Mouse (Mus musculus) heart, postnatal 4 days (tissue): ENCODE measurements around the gene Tgfbr3l. TPM values are rescaled to one million over a fixed set of nuclear protein-coding genes. Genes with fewer than 3 reads are reported as not detected.
"Not testable (repeated sequence)": the region's sequence is repeated elsewhere in the genome, so short reads cannot be mapped to it uniquely, and the experiment has no call there.

Experiments
- DNase-seq: peaks from one replicate; pipeline ENCODE4 v3.0.0; 2021
- total RNA-seq, 2 experiments: library from RNA; stranded (reverse); gene quantifications; 2 replicates each; pipeline ENCODE4 v1.2.3; 2021

Gene Tgfbr3l
- total RNA-seq, 2 experiments from 2014 or later = 4.0 to 5.5 TPM

- DNase-seq = no peak
Measured at GRCm38 (mm10) chr8:4237814-4238433, 10.1 kb upstream of the Tgfbr3l start.

- DNase-seq = peak; percentile 100
Measured at GRCm38 (mm10) chr8:4238434-4239192, 9.4 kb upstream of the Tgfbr3l start, which contains the start of the genes Map2k7 and Gm49320. Gene Map2k7 (plus strand): TSS chr8:4238740. Gene Gm49320 (plus strand): TSS chr8:4238865.

- no peak for DNase-seq
Measured at GRCm38 (mm10) chr8:4239193-4239890, 8.7 kb upstream of the Tgfbr3l start.

- DNase-seq = no peak
Measured at GRCm38 (mm10) chr8:4245061-4245460, 3.0 kb upstream of the Tgfbr3l start.

DNA sequence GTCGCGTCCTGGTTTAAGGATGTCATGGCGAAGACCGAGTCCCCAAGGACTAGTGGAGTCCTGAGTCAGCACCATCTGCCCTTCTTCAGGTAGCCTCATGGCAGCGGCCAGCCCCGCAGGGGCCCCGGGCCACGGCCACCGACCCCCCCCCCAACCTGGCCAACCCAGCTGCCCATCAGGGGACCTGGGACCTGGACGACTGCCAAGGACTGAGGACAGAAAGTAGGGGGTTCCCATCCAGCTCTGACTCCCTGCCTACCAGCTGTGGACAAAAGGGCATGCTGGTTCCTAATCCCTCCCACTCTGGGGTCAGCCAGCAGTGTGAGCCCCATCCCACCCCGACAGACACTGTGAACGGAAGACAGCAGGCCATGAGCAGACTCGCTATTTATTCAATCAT lies 2.3 kb upstream of the Tgfbr3l start:
- DNase-seq = no peak

- DNase-seq = no peak
Measured at GRCm38 (mm10) chr8:4247241-4247640, 773 bp upstream of the Tgfbr3l start.

DNA sequence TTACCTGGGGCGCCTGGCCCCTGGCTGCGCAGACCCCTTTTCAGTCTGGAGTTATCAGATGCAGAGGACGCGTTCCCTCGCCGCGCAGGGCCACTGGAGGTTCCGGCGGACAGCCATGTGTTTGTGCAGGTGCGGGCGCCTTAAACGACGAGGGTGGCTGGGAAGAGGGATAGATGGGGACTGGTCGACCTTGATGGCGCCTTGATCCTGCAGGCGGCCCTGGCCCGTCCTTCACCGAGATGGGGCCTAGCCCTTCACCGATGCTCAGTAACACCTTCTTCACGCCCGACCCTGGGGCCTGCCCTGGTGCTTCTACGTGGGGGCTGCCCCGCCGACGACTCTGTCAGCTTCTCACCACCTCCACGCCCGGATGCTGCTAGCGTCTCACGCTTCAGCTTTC lies 1.2 kb downstream of the Tgfbr3l start:
- DNase-seq = peak; percentile 69

GRCm38 (mm10) chr8:4250306-4250970 lies 2.4 kb downstream of the Tgfbr3l start:
- peak; percentile 90 for DNase-seq

DNA sequence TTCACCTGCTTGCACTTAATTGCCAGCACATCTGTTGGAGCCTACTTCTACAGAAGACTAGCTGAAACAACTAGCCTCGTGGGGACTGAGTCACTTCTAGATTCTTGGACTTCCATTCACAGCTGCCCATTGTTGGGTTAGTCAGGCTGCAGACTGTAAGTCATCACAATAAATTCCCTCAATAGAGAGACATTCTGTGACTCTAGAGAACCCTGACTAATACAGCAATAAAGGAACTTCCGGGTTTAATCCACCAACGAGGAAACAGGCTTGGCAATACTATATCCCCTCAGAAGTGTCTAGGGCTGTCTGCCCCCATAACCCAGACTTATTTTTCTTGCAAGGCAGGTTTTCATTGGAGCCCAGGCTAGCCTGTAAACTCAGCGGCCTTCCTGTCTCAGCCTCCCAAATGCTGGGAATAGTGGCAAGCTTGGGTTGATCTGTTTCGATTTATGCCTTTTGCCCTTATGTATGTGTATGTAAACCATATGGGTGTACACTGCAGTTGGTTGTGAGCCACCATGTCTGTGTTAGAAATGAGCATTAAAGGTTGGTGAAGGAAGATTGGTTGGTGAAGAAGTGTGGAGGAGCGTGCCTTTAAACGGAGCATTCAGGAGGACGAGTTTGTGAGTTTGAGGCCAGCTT lies 4.2 kb downstream of the Tgfbr3l start:
- no peak for DNase-seq

DNA sequence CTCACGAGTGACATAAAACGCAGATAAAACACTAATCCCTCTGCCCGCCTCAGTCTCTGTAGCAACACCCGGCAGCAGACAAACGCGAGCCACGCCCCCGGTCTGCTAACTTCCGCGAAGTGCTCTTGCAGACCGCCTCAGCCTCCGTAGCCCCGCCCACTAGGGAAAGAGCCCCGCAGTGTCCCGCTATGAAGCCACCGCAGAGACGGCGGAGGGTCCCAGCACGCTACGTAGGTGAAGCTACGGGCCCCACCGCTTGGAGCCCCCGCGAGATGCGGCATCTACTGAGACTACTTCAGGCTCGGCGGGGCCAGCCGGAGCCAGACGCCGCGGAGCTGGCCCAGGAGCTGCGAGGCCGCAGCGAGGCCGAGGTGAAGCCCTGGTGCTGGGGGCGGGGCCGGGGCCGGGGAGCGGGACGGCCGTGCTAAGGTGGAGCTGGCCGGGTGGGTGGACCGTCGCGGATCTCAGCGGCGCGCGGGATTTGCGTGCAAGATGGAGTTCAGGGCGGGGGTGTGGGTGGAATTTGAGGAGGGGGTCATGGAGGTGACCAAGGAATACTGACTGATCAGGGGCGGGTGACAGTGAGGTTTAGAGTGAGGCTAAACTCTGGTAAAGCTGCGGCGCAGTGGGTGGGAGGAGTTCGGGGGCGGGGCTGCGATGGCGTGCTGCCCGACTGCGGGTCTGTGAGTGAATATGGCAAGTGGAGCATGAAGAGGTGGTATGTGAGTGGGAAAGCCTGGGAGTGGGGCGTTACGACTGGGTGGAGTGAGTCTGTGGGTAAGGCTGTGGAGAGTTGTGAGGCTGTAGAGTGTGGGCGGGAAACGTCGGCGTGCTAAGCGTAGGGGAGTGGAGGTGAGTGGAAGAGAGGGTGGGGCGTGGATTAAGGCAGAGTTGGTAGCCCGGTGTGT lies 5.2 kb downstream of the Tgfbr3l start, which contains the start of gene Snapc2:
Gene Snapc2 (plus strand): TSS at position 147 of the 908 bp plus-strand sequence.
- peak; percentile 96 for DNase-seq

- DNase-seq = peak; percentile 77
Measured at GRCm38 (mm10) chr8:4254001-4254400, 6.0 kb downstream of the Tgfbr3l start.

DNA sequence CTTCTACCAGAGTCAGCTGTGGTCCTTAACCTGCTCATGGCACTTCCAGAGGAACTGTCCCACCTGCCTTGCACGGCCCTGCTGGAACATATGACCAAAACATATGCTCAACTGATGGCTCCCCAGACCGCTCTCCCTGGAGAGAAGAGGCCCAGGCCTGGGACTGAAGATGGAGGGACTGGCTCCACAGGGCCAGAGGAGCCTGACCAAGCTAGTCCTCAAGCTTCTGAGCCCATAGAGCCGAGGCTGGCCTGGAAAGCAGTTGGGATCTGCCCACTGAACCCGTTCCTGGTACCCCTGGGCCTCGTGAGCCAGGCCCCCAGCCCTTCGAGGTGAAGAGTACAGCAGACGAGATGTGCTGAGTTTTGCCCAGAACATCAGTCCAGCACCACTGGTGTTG lies 7.5 kb downstream of the Tgfbr3l start:
- not testable (repeated sequence) for DNase-seq

DNA sequence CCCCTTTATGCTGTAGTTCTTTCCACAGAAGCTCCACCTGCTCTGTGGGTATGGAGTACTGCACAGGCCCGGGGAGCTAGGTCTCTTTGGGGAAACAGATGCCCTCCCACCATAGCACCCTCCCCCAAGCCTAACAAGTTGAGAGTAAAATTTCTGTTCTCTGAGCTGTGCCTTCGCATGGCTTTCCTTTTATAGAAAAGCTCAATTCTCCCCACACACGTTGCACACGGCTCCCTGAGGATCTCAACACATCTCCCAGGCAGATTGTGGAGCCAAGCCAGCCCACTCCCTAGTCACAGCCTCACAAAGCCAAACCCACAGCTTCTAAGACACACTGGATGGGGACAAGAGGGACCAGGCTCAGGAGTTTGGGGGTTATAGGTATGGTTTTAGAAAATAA lies 8.9 kb downstream of the Tgfbr3l start:
- DNase-seq = no peak

DNA sequence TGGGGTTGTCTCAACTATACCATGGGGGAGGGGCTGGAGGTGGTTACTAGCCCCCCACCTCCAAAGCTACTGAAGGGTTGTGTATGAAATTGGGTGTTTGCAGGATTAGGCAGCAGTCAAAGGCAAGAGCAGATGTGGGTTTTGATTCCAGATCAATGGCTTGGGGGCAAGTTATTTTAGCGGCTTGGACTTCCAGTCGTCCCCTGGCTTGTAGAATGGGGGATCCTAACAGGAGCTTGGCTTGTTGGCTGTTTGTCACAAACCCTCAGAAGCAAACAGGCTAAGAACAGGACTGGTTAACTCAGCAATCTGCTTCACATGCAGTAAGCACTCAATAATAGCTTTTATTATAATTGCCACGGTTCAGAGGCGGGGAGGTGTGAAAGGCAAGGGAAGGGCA lies 9.3 kb downstream of the Tgfbr3l start:
- DNase-seq = no peak

GRCm38 (mm10) chr8:4258233-4258632 lies 10.2 kb downstream of the Tgfbr3l start:
- DNase-seq = peak; percentile 87

DNA sequence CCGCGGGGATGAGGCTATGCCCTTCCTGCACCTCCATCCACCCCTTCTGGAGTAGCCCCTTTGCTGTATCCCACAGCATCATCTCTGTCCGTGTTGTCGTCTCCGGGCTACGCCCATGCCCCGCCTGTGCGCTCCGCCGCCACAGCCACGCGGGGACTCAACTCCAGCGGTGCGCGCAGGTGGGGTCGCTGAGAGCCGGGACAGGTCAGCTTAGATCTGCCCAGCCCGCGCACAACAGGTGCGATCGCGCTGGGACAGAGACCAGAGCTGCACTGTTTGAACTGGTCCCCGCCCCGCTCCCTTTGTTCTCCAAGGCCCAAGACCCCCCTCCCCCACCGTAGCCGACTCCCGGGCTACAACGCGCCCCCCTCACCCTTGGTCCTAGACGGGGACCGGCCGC lies 10.7 kb downstream of the Tgfbr3l start:
- no peak for DNase-seq

DNA sequence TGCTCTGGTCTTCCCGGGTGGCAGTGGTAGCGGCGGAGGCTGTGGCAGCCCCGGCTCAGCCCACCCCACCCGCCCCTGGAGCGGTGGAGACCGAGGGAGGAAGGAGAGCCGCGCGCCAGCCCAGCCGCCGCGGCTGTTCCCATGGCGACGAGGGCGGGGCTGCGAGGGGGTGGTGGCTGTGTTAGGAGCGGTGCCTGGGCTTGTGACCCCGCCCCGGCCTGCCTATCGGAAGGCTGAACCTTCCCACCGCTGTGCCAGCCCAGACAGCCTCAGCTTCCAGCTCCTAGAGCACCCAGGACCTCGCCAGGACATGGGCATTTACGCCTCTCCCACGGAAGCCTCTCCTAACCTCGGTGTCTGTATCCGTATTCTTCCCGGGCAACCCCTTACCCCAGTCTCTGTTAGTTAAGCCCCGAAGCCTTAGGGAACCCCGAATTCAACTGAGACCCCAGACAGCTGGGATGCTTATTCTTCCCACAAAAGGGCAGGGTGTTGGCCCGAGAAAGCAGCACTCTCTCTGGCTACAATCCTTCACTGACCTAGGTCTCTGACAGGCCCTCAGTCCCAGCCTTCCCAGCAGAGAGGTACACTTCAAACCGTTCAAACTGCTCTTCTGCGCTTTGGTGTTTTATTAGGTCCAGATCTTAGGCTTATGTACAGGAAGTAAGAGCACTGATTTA lies 11.3 kb downstream of the Tgfbr3l start, which contains the start of gene Ctxn1:
Gene Ctxn1 (minus strand): TSS at position 150 of the 680 bp plus-strand sequence.
- peak; percentile 97 for DNase-seq

GRCm38 (mm10) chr8:4259805-4260170 lies 11.8 kb downstream of the Tgfbr3l start:
- no peak for DNase-seq

DNA sequence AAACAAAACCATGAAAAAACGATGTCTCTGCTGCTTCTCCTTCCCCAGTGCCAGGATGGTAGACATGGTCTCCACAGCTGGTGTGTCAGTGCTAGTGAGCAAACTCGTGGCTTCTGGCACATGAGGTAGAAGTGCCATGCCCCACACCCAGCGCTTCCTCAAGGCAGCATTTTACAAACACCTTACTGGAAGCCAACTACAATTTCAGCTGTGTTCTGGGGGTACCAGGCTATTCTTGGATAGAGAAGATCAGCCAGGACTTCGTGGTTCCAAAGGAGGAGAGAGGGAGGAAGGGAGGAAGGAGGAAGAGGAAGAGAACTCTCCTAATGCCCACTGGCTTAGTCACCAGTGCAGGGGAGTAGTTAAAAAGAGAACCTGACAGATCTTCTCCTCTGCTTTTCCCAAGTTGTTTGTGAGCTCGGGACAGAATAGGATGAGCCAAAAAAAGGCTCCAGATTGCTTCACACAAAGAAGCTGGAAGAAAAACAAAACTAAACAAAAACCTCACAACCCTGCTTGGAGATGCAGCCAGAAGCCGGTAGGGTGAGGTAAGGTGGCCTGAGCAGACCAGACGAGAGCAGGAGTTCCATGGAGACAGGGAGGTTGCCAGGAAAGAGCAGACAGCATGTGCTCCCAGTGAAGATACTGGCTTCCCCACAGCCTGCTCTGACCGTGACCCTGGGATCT lies 15.2 kb downstream of the Tgfbr3l start:
- DNase-seq = no peak
